Mouse (Mus musculus): ENCODE data around the gene Wbp1l.

The Wbp1l gene

DNA sequence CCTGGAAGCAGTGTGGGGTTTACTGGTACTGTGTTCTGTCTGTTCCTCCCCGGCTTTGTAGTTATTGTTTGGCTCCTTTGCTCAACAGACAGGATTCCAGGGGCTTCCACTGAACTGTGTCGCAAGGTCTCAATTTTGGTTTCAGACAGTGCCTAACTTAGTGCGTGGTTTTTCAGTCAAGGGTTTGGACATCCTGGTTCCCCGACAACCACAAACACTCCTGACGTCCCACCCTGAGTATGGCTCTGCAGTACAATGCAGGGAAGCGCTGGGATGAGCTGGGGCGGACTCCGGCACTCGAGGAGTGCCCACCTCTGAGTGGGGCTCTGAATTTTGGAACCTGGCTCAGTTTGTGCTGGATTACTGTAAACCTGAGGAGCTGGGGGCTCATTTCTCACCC, 30.9 kb downstream of the Wbp1l start:
- DNase-seq (ENCODE audit: low read depth), result no peak

DNA sequence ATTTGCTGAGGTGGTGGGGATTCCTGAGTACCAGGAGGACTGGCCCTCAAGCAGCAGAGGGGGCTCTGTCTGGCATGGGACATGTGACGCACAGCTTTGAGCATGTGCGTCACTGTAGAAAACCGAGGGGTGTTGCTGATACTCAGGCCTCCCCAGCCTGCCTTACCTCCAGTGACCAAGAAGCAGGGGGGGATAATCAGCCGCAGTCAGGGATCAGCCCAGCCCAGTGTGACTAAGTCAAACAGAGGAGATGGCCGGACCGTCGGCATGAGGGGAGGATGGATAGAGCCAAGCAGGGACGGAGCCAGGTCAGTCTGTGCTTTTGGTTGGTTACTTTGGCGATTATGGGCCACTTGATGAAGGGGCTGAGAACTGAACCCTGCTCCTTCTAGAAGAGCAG, 32.8 kb downstream of the Wbp1l start:
- DNase-seq (ENCODE audit: low read depth), result no peak

DNA sequence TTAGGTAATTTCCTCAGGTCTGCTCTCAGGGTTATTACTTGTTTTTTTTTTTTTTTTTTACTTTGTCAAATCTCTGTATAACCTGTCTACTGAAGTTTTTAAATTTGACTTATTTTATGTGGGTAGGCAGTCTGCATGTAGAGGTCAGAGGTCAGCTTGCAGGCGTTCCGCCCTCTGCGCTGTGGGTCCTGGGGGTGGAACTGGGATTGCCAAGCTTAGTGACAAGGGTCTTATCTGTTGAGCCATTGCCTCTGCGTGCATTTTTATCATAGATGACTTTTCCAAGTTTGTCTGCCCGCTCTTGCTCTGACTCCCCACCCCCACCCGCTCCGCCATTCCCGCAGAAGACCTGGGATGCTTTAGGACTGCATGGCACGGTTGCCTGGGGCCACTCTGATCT, 36.9 kb downstream of the Wbp1l start:
- no peak for DNase-seq (ENCODE audit: low read depth)

DNA sequence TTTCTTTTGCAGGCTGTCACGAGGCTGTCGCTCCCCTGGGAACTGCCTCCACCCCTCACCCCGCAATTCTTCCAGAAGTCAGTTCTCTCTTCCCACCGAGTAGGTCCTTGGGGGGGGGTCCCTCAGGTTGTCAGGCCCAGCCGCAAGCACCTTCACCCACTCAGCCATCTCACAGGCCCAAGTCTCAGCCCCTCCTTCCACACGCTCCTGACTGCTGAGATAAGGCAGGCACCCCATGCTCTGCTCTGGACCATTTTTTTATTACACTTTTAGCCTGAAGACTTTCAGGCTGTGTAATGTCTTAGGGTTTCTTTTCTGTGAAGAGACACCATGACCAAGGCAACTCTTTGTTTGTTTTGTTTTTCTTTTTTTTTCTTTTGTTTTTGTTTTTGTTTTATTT, 38.7 kb downstream of the Wbp1l start:
- no peak for DNase-seq (ENCODE audit: low read depth)

DNA sequence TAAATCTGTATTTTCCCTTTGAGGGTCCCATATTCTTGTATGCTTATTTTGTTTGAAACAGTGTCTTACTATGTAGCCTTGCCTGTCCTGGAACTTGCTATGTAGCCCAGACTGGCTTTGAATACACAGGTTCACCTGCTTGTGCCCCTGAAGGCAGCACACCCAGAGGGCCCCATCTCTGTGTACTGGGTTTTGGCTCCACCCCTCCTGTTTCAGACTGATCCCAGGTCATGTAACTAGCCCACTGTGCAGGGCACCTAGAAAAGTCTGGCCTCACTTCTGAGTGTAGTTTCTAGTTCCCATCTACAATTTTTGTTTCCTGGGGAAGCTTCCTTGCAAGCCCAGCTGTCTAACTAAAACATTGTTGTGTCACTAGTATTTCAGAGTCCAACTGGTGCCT, 40.2 kb downstream of the Wbp1l start:
- no peak for DNase-seq (ENCODE audit: low read depth)

DNA sequence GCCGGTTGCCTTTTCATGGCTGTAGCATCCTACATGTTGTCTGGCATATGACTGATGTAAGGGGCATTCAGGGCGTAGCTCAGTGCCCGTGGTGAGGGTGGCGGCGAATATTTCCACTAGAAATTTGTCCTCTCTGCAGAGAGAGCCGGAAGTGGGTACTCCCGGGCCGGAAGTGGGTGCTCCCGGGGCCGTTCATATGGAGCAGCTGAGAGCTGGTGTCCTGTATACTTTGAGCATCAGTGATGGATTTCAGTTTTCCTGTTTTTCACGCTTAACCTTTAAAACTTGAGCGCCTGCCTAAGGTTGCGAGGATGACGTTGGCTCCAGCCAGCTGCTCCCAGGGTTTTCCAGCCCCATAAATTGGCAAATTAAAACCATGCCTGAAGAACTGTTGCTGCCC, 40.6 kb downstream of the Wbp1l start:
- no peak for DNase-seq (ENCODE audit: low read depth)

DNA sequence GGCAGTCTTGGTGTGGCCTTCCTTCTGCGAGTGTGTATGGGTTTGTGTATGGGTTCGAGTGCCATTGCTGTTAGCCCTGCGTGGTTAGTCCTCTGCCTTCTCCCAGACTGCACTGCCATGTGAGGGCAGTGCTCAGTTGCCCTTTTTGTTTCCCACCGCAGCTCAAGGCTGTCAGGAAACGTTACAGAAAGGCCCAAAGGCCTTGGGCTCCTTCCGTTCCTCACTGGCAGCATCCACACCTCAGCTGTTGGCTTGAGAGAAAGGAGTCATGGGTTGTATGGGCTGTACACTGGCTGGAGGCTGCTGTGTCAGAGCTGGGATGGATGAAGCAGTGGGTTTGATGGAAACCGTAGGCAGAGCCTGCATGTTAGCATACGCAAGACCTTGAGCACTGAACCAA, 41.9 kb downstream of the Wbp1l start:
- DNase-seq (ENCODE audit: low read depth), result no peak

DNA sequence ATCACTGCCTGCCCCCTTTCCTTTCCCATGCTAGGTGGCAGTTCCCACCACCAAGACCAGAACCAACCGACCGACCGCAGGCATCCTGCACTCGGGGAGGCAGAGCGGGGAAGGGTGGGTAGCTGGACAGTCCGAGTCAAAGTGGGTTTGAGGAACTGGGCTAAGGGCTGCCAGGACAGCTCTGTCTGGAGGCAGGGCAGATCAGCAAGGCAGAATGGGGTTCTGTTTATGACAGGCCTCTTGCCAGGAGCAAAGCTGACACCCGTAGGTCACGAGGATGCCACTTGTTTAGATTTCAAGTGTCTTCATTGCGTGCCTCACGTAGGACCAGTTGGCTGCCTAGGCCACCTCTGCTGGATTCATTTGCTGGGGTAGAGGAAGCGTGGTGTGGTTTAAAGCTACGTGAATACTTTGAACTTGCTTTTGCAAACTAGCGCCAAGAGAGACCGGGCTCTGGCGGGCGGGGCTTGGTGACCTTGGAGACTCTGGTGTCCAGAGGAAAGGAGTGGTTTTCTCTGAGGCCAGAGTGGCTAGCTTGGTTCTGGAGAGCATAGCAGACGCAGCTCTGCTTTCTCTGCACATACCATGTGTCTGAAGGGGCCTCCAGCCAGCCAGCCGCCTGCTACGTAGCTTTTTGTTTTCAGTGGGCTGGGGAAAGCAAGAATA, 42.7 kb downstream of the Wbp1l start:
- no peak for DNase-seq (ENCODE audit: low read depth)

DNA sequence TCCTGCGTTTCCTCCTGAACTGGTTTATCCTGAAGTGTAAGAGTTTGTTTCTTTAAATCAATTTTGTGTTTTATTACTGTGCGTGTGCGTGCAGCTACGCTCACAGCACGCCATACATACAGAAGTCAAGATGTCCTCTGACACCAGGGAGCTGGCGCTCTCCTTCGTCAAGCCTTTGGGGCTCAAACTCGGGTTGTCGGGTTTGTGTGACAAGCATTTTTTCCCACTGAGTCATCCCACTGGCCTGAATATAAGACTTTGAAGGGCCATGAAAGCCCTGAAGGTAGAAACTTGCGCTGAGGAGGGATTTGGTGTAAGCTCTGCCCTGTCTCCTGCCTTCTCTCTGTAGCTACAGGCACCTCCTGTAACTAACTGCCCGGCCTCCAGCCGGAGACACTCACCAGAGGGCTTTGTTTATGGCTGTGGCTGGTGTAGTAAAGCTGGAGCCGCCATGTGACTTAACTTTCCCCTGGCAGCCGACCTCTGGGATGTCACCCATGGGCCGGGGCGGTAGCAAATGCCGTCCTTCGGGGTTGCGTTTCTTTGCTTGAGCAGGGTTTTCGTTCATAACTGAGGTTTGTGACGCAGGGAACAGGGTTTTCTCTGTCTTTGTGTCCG, 43.4 kb downstream of the Wbp1l start:
- DNase-seq (ENCODE audit: low read depth), result no peak

DNA sequence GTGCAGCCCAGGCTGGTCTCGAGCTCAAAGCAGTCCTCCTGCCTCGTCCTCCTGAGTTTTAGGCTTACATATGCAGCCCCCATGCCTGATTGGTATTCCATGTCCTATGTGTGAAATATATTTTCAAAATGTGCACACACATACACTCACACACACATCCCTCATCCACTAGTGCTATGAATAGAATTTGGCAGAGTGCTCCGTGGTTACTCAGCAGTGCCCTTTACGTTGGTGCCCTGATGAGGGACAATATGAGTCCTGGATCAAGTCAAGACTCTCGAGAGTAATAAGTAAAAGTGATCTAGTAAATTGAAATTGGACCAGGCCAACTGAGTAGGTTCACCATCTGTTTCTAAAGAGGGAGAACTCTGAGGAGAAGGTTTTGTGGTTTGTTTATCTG, 44.4 kb downstream of the Wbp1l start:
- no peak for DNase-seq (ENCODE audit: low read depth)

DNA sequence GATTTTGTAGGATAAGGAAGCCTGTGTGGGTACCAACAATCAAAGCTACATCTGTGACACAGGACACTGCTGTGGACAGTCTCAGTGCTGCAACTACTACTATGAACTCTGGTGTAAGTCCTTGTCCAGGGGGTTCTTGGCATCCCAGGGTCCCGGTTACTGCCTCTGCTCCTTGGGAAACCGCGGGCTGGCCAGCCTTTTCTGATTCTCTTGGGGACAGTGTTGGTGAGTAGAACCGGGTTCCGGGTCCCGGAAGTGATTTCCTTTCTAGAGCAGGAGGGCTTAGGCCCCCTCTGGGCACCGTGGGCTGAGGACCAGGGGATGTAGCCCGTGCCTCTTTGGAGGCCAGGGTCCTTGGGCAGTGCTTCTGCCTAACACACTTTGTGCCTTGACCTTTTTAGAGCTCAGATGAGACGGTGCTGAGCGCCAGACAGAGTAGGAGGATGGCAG, 45.5 kb downstream of the Wbp1l start:
- DNase-seq (ENCODE audit: low read depth), result no peak

DNA sequence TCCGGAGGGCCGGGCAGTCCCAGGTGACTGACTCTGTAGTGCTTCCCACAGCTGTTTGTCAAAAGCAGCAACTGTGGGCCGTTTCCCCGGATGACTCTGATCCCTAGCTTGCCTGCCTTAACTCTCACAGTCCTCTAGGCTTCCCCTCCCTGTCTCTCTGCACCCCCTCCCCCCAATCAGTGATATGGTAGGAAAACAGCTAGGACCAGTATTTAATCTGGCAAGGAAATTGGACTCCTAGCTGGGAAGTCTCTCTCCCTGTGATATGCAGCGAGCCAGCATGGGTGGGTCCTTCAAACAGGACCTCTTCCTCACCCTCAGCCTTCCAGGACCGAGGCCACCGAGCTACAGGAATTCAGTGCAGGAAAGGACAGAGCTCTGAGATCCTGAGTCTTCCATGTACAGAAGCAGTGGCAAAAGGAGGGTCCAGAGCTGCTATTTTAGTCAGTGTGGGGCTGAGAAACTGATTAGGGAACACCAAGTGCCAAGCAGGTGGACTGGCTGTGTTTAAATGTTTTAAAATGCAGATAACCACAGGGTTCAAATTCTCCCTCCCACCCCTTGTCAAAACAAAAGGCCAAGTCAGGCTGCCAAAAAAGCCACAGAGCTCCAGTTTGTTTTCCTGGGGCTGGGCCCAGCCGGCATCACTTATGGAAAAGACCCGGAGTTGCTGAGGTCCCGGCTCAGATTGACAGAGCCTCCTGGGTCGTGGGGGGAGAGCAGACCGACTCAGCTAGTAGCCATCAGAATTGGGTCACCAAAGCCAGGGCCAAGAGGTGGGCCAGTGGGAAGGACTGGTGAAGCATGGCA, 46.1 kb downstream of the Wbp1l start:
- no peak for DNase-seq (ENCODE audit: low read depth)

DNA sequence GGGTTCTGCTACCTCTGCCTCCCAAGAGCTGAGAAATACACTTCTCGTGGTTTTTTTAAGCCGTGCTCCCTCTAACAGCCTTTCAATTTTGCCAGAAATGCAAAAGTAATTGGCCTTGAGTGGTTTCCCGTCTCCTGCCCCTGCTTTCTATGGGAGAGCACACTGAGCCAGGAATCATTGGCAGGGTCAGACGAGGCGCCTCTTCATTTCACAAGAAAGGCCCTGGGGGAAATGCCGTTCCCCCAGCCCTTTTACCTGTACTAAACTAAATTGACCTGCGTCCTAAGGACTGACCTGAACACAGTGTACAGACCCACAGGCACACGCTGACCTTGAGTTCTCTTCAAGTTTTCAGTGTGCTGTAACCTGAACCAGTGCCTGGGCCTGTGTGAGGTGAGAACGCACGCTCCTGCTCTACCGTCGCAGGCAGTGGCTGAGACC, 47.2 kb downstream of the Wbp1l start:
- no peak for DNase-seq (ENCODE audit: low read depth)

DNA sequence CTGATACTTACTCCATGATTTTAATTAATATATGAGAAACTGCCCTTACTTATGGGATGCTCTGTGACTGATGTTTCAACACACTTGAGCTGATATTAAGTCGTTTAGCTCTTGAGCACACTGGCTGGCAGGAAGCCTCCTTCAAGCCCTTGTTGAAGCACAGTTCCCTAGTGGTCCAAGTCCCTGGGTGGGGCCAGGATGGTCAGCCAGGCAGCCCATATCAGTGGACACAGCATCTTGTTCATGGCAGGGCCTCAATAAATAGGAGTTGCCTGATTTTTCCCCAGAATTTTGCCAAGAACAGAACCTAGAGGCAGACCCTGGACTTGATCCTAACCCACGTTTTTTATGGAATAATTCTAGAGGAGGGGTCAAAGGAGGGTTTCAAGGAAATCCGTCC, 48.4 kb downstream of the Wbp1l start:
- DNase-seq (ENCODE audit: low read depth), result no peak

DNA sequence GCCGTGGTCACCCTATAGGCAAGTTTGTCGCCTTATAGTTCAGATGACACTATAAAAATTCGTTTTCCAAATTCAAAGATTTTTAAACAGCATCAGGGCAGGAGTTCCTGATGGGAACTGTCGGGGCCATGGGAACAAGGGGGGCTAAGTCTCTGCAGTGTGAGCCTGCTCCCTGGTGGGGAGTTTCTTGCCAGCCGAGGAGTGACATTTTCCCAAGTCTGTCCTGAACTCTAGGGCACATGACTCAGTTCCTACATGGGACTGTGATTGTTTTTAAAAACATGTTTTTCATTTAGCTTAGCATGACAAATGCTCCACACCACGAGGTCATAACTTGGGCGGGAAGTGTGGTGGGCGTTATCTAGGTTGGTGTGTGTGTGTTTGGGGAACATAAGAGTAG, 49.0 kb downstream of the Wbp1l start:
- DNase-seq (ENCODE audit: low read depth), result no peak

DNA sequence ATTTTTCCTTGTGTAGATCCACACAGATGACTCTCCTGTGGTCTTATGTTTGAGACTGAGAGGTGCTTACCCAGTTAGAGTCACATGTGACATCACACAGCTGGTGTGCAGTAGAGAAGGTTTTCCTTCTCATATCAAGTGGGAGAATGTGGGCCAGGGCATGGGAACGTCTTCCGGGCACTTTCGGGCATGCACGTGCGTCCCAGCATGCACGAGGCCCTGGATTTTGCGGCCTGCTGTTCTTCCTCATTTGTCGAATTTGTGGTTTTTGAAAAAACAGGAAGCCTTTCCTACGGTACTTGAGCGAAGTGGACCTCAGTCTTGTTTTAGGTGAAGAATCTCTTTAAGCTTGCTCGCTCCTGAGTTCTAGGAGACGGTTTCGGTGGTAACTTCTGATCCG, 49.7 kb downstream of the Wbp1l start:
- DNase-seq (ENCODE audit: low read depth), result no peak

DNA sequence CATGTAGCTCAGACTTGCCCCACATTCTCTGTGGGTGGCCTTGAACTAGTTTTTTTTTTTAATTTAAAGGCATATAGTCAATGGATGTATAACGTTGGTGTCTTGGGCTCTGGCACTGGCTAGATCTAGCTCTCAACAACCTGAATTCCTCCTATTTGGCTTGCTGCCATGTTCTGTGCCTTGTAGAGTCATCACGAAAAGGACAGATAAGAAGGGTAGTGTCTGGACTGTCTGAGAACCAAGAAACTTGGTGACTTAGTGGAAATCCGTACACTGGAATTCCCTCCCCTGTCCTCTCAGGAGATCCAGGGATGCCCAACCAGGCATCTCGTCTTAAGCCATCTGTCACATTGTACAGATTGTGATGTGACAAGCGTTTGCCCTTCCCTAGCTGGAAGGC, 54.3 kb downstream of the Wbp1l start:
- no peak for DNase-seq (ENCODE audit: low read depth)

DNA sequence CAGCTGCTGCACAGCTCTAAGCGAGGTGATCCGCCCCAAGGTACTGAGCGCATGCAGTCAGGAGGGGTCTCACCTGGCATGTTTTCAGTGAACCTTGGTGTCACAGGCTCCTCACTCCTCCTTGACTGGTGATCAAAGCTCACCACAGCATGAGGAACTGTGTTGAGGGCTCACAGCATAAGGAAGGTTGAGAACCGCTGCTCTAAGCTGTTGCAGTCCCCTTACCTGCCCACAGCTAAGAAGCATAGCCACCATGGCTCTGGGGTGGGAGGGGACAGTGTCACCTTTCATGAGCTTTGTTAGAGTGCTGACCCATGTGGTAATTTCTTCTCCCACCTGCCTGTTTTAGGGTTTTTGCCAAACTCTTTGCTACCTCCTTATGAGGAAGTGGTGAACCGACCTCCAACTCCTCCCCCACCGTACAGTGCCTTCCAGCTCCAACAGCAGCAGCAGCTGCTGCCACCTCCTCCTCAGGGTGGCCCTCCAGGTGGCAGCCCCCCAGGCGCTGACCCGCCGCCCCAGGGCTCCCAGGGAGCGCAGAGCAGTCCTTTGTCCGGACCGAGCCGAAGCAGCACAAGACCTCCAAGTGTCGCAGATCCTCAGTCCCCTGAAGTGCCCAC, 54.8 kb downstream of the Wbp1l start:
- peak; percentile 16 for DNase-seq (ENCODE audit: low read depth)

DNA sequence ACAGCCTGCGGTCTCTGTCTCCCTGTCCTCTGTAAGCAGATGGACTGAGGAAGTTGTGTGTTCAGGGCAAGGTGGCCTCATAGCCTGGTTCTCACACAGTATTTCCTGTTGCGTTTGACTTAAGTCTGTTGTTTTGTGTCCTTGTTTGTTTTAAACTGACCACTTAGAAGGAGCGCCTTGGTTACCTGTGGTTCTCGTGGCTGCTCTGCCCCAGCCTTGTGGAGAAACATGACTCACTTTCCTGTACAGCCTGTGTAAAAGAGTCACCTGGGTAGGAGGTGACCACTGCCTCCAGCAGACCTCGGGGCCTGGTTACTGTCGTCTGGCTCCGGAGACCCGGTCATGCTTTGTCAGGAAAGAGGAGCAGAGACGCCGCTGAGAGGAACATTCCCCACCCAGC, 56.7 kb downstream of the Wbp1l start:
- DNase-seq (ENCODE audit: low read depth), result no peak

DNA sequence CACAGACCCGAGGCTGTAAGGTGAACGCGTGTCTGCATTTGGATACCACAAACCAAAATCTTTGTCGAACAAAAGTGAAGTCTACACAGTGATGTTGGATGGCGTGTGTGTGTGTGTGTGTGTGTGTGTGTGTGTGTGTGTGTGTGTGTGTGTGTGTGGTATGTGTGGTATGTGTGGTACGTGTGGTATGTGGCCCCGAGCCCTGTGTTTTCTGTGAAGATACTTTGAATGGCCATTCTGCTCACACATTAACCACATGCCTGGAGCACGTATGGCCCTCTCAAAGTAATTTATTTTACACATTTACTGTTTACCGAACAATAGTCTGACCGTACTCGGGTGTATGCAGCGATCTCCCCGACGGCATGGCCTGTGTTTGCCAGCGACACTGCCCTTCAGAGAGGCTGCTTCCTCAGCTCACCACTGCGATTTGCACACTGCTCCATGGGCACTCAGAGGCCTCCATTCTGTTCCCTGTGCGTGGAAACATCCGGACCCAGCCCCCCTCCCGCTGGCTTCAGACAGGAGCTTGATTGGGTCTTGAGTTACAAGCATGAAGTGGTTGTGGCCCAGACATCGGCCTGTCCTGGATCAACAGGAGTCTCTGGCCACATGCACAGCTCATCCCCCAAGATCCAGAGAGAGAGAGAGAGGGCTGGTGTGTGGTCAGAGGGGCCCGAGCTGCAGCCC, 57.4 kb downstream of the Wbp1l start:
- no peak for DNase-seq (ENCODE audit: low read depth)

DNA sequence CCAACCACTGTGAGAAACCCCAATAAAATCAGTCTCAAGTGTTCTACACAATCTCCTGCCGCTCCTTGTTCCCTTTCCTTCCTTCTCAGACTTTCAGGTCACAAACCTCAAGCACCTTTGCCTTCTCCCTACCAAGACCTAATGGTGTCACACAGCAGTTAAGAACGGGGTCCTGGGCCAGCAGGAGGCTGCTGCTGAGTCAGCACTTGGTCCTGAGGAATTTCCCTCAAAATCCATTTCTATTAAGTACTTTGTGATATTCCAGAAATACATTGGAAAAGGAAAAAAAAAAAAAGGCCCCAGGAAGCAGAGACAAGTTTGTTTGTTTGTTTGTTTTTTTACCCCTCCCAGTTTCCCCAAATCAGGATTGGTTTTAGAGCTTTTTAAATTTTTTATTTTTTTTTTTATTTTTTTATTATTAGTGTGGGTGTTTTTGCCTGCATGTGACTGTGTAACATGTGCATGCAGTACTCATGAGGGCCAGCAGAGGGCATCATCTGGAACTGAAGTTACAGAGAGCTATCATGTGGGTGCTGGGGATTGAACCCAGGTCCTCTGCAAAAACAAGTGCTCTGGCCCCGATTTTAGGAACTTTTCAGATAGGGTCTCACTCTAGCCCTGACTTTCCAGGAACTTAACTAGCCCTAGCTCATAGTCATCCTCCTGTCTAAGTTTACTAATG, 58.6 kb downstream of the Wbp1l start:
- DNase-seq (ENCODE audit: low read depth), result no peak

DNA sequence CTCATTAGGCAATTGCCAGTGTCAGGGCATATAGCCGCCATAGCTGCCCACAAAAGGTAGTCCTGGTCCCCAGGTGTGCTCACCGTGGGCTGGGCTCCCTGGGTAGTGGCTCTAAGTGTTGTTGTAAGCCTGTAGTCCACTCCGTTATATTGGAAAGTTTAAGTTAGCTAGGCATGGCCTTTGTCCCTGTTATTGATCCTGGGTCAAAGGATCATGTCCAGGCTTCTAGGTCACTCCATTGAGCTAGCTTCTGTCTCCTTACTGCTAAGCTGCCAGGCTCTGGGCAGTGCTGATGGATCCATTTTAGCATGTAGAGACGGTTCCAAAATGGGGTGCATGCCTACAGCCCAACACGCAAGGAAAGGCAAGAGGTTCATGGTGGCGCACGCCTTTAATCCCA, 59.5 kb downstream of the Wbp1l start:
- DNase-seq (ENCODE audit: low read depth), result no peak

Data from c-Kit-positive CD71-negative TER-119-negative erythroid progenitor cells, embryonic 14.5 days (primary cell).